In the genomic region with DNA sequence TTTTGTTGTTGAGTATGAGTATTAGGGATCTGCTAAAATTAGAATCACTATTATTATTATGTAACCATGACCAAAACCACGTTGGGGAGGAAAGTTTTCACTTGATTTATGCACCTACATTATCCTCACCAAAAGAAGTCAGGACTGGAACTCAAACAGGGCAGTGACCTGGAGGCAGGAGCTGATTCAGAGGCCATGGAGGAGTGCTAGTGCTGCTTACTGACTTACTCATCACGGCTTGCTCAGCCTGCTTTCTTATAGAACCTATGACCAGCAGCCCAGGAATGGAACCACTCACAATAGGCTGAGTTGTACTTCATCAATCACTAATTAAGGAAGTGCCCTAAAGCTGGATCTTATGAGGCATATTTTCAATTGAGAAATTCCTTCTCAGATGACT, we compare ENCODE assay signal across 26 mouse cellular contexts.
"Had no signal": no experiment of that assay in that cellular context is flagged by ENCODE, and none has a peak within 500 bp of the region (broad histone marks: within the 10 kb centered on the region; RNA-seq: fewer than 3 reads in every experiment).

No protein-coding gene starts in this region.

- H3K4me1 ChIP-seq: heart, embryonic 13.5 days; heart, embryonic 15.5 days; hindbrain, embryonic 13.5 days; hindbrain, embryonic 15.5 days; limb, embryonic 13.5 days; limb, embryonic 15.5 days; liver, embryonic 12.5 days had no signal

- H3K4me2 ChIP-seq: heart, embryonic 11.5 days; heart, embryonic 13.5 days; heart, embryonic 15.5 days; hindbrain, embryonic 13.5 days; hindbrain, embryonic 15.5 days; limb, embryonic 13.5 days; limb, embryonic 15.5 days; liver, embryonic 12.5 days had no signal

- H3K9ac ChIP-seq: heart, embryonic 13.5 days; heart, embryonic 15.5 days; hindbrain, embryonic 13.5 days; hindbrain, embryonic 15.5 days; limb, embryonic 13.5 days; limb, embryonic 15.5 days; liver, embryonic 12.5 days; liver, embryonic 14.5 days had no signal

- H3K4me3 ChIP-seq: heart, adult 2 months; heart, embryonic 13.5 days; heart, embryonic 15.5 days; hindbrain, embryonic 13.5 days; hindbrain, embryonic 15.5 days; layer of hippocampus, adult 2 months; left cerebral cortex, adult 2 months; limb, embryonic 13.5 days; limb, embryonic 15.5 days; liver, embryonic 12.5 days had no signal

- H3K36me3 ChIP-seq: heart, embryonic 13.5 days; heart, embryonic 15.5 days; hindbrain, embryonic 13.5 days; hindbrain, embryonic 15.5 days; limb, embryonic 13.5 days; limb, embryonic 15.5 days; liver, embryonic 12.5 days had no signal

- H3K9me3 ChIP-seq: heart, embryonic 13.5 days; heart, embryonic 15.5 days; hindbrain, embryonic 13.5 days; hindbrain, embryonic 15.5 days; limb, embryonic 13.5 days; limb, embryonic 15.5 days; liver, embryonic 12.5 days had no signal

- ATAC-seq: hindbrain, postnatal 0 days; intestine, embryonic 16.5 days; liver, embryonic 12.5 days had no signal

- H3K27ac ChIP-seq: heart, adult 2 months; heart, embryonic 13.5 days; heart, embryonic 15.5 days; hindbrain, embryonic 13.5 days; hindbrain, embryonic 15.5 days; hindbrain, postnatal 0 days; layer of hippocampus, adult 2 months; left cerebral cortex, adult 2 months; limb, embryonic 13.5 days; limb, embryonic 15.5 days; liver, embryonic 12.5 days; liver, embryonic 14.5 days had no signal

- DNase-seq: gastrocnemius, postnatal 14 days; gastrocnemius, postnatal 36 days; heart, adult 11 months; heart, adult 2 months; heart, postnatal 14 days; heart, postnatal 36 days; kidney, adult 11 months; kidney, adult 2 months; kidney, adult 9 months; kidney, postnatal 10 days; kidney, postnatal 25 days; kidney, postnatal 4 days; left cerebral cortex, postnatal 4 days had no signal

- H3K27me3 ChIP-seq: heart, embryonic 13.5 days; heart, embryonic 15.5 days; hindbrain, embryonic 13.5 days; hindbrain, embryonic 15.5 days; limb, embryonic 13.5 days; limb, embryonic 15.5 days; liver, embryonic 12.5 days had no signal
